In genomic region chr14:104813977-104814584, GRCm38 (mm10) we compare ENCODE assay signal across 8 mouse cellular contexts.
DNase-seq lines count a peak whose midpoint lies in the region; ATAC-seq and TF ChIP-seq lines count a peak whose summit lies in the region.
"Had no signal": no experiment of that assay in that cellular context is flagged by ENCODE, and none has a peak within 500 bp of the region (broad histone marks: within the 10 kb centered on the region; RNA-seq: fewer than 3 reads in every experiment).

No protein-coding gene starts in this region.

- no peak overlapping the region for H3K4me3 ChIP-seq in ES-E14 (ENCODE audit: insufficient read depth in 1 of 2, low read depth in 1 of 2, low read length in 2 of 2, poor library complexity in 1 of 2, severe bottlenecking in 1 of 2)
- H3K4me3 ChIP-seq: liver, embryonic 15.5 days had no signal

- no peaks in the 10 kb centered on the region for H3K9me3 ChIP-seq in ES-E14 (ENCODE audit: control insufficient read depth, insufficient read depth, low read depth, low read length)
- H3K9me3 ChIP-seq: liver, embryonic 15.5 days had no signal

- H3K4me1 ChIP-seq in ES-E14 (ENCODE audit: control insufficient read depth in 2 of 2, insufficient read depth in 2 of 2, low read length in 2 of 2, poor library complexity in 1 of 2): no peaks in the 10 kb centered on the region
- H3K4me1 ChIP-seq: liver, embryonic 15.5 days had no signal

- H3K36me3 ChIP-seq in ES-E14 (ENCODE audit: control insufficient read depth, insufficient read depth, low read length, poor library complexity, severe bottlenecking): no peaks in the 10 kb centered on the region
- H3K36me3 ChIP-seq: liver, embryonic 15.5 days had no signal

- no peak overlapping the region for H3K9ac ChIP-seq in ES-E14 (ENCODE audit: insufficient read depth, low read depth, low read length, poor library complexity, severe bottlenecking)
- H3K9ac ChIP-seq: liver, embryonic 15.5 days had no signal

- in situ Hi-C loops in ES-E14 (cut with MboI; ENCODE audit: low sequenced_read_pairs in 2 of 2, unreplicated experiment in 2 of 2): no loop called here

- DNase-seq in ES-E14 (ENCODE audit: low read depth, low spot score) (peak; percentile 51), adipocyte (ENCODE audit: low spot score) (peak; percentile 76)
- peak; percentile 71 to 87 for DNase-seq in layer of hippocampus, postnatal 14 days (ENCODE audit: low spot score in 2 of 2)
- DNase-seq in right cerebral cortex, postnatal 36 days (ENCODE audit: low spot score in 2 of 2): peak; percentile 55 to 63

- peak; percentile 88 for ATAC-seq in common myeloid progenitor, adult 5-6 weeks (replicated peaks; ENCODE audit: low read depth, poor library complexity, severe bottlenecking)
- ATAC-seq in granulocyte monocyte progenitor cell, adult 5-6 weeks (replicated peaks; ENCODE audit: poor library complexity, severe bottlenecking): peak; percentile 81
- peak; percentile 91 for ATAC-seq in megakaryocyte progenitor cell, adult 5-6 weeks (replicated peaks; ENCODE audit: poor library complexity)

- no peak overlapping the region for H3K27ac ChIP-seq in ES-E14 (ENCODE audit: insufficient read depth, low read depth, low read length, poor library complexity, severe bottlenecking)
- H3K27ac ChIP-seq: liver, embryonic 15.5 days had no signal

TF ChIP-seq in ES-E14, 5 proteins besides CTCF, POLR2A, EP300 and RAD21:
- TF ChIP-seq ZNF384 (IDR thresholded peaks at IDR 0.05; ENCODE audit: low read depth, low read length) (no peak), ZC3H11A (IDR thresholded peaks at IDR 0.05; ENCODE audit: borderline replicate concordance, low read depth, low read length) (peak; percentile 40; the same call in 1 of the 2 replicates), HCFC1 (IDR thresholded peaks at IDR 0.05; ENCODE audit: borderline replicate concordance, insufficient read depth, low read length) (no peak), CHD2 (IDR thresholded peaks at IDR 0.05; ENCODE audit: low read depth, low read length) (no peak)
